Mouse (Mus musculus): ENCODE results near the gene Rnaseh2b.

Rnaseh2b gene

DNA sequence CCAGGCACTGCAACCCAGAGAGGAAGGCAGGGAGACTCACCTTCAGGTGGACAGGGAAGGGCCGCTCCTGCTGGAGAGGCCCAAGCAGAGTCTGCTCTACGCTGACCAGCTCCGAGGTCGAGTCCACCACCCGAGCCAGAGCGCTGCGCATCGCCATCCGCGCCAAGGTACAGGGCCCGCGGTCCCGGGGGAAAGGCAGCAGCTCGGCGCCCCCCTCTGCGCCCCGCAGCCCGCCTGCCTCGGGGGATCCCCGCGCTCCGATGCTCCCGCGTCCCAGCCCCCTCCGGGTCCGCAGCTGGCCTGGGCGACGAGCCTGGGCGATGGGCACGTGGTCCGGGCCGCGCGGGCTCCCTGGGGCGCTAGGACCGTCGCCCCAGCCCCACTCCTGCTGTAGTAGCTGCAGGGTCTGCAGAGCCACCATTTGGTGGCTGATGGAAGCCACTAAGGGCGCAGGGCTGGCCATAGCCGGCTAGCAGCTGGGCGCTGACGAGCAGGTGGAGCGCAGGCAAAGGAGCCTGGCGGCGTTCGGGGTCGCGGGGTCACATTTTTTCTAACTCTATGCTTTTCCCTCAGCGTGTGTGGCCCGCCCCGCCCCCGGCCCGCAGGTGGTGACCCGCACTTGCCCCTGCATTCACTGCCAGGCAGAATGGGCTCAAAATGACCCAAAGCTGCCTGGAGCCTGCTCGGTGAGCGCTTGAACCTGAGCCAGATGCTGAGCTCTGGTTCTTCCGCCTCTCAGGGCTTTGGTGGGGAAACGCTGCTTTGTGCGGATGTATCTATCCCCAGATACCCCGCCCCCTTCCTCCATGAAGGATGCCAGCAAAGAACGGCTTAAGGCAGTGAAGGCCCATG lies at the start of gene Rnaseh2b, which contains the start of gene Dleu7:
TSS of gene Rnaseh2b (plus strand) at position 102 of the 852 bp plus-strand sequence.
TSS of gene Dleu7 (minus strand) at position 560 of the 852 bp plus-strand sequence.
- no peak for DNase-seq (ENCODE audit: low read depth, low spot score)

GRCm38 (mm10) chr14:62243530-62243929 lies 48.9 kb upstream of the Rnaseh2b start:
- no peak for DNase-seq (ENCODE audit: low read depth, low spot score)

- no peak for DNase-seq (ENCODE audit: low read depth, low spot score)
These were observed 46.8 kb upstream of the Rnaseh2b start for GRCm38 (mm10) chr14:62245557-62245956.

DNA sequence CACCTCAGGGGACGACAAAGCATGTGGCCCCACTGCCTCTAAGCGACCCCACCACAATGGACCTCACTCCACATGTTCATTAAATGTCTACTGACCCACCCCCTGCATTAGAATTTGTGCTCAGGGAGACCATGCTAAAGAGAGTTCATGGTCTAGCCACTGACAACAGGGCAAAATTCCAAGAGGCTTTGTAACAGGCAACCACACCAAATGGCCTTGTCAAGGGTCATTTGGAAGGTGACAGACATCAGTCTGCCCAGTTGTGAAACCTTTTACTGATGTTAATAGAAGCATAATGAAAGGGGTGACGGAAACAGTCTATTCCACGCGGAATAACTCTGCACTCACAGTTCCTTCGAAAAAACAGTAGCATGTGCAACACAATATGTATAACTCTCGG lies 44.0 kb upstream of the Rnaseh2b start:
- DNase-seq (ENCODE audit: low read depth, low spot score), result no peak

DNA sequence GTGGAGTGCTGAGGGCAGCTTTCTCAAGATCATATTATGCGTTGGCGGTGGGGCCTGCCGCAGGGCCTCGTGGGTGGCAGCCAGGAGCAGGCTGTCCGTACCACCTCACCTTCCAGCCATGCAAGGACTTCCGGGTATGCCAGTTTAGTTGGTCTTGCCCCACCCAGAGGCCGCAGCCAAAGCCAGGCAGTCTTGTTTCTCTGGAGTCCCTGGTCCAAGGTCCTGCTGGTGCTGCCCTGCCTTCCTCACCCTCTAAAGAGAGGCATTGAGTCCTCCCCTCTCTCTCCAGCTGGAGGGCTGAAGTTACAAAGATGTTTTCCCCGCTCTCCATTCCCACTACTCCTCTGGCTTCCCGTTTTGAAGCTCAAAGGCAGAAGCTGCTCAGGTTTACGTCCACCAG lies 43.6 kb upstream of the Rnaseh2b start:
- no peak for DNase-seq (ENCODE audit: low read depth, low spot score)

- DNase-seq (ENCODE audit: low read depth, low spot score), result no peak
These were observed 43.1 kb upstream of the Rnaseh2b start for GRCm38 (mm10) chr14:62249251-62249650.

DNA sequence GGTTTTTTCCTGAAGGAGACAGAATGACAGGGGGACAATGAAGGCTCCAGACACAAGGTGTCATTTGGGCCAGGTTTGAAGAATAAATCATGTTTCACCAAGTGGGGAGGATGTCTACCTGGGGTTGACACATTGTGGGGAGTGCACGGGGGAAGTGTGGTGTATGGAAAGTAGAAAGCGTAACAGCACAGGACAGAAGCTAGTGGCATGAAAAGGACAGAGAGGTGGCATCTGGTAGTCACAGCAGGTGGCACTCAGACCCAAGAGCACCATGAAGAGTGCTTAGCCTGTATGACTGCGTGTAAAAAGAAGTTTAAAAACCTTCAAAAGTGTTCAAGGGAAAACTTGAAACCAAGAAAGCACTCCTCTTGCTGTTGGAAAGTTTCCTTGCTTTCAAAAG lies 42.3 kb upstream of the Rnaseh2b start:
- no peak for DNase-seq (ENCODE audit: low read depth, low spot score)

DNA sequence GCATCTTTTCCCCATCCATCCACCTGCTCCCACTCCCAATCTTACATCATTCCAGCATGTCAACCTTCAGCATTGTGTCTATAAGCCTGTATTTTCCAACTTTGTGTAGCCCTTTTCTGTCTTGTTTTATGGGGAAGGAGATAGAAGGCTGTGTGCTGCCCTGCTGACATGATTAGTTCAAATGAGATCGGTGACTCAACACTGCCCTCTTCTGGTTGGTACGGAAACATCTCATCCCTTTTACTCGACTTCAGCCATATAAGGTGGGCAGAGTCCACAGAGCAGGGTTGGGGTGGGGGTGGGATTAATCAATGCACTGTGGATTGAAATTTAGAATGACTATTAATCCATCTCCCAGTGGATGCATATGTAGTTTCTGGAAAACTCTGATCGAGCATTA lies 40.4 kb upstream of the Rnaseh2b start:
- DNase-seq (ENCODE audit: low read depth, low spot score), result peak; percentile 67

DNA sequence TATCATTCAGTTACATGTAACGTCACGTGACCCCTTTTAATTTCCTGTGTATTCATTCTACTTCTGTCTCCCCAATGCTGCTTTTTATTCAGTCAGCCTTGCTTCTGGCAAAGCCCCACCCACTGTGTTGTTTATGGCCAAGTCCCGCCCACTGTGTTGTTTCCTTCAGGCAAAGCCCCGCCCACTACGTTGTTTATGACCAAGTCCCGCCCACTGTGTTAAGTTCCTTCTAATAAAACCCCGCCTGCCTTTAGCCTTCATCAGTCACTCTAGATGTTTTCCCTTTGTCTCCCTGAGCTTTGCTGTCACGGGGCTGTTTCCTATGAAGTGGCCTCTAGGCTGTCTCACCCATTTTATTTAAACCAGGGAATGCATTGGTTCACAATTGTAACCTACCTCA lies 38.0 kb upstream of the Rnaseh2b start:
- DNase-seq (ENCODE audit: low read depth, low spot score), result no peak

- DNase-seq (ENCODE audit: low read depth, low spot score), result no peak
These were observed 36.3 kb upstream of the Rnaseh2b start for GRCm38 (mm10) chr14:62256066-62256465.

- no peak for DNase-seq (ENCODE audit: low read depth, low spot score)
These were observed 34.3 kb upstream of the Rnaseh2b start for GRCm38 (mm10) chr14:62258125-62258524.

DNA sequence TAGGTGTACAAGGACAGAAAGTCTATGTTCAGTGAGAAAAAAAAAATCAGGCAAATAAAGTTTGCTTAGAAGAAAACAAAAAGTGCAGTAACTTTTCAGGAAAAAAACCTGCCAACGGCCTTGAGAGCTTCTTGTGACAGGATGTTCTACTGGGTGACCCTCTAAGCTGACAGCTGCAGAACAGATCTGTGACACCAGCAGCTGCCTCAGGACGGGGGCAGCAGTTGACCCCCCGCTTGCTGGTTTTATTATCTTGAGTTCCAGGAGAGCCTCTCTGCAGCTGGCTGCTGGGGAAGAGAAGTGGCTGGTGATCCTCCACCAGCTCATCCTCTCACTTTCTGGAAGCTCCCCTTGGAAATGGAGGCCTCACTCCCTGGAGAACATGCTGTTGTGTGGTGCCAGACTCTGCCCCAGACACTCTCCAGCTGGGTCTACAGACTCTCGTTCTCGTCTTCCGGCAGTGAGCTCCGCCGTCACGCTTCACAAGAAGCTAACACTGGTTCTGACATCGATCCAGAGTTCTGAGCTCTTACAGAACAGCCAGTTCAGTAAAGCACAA lies 33.3 kb upstream of the Rnaseh2b start:
- no peak for DNase-seq (ENCODE audit: low read depth, low spot score)

DNA sequence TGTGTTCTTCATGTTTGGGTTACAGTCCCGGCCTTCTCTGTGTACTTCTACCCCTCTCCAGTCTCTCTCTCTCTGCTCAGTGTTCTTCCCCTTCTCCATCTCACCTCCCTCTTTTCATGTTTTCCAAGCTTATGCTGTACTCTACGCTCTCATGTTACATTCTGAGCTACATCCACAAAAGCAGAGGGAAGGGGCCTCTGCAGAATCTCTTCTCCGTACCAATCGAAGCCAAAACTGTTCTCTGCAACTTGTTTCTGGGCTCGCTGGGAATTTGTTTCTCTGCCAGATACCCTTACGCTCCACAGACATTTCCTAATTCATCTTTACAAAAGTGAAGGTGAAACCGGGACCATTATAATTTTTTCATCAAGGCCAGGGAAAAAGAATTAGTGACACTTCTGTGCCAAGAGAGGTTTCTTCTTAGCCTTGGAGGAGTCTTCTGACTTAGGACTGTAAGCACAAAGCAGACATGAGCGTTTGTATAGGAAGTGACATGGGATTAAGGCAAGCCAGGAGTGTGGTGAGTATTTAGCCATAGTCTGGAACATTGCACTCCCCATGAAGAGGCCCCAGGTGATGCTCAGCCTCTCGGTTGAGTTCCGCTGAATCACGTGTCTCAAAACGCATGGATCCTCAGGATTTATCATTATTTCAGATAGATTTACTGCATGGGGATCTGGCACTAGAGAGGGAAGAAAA lies 21.5 kb upstream of the Rnaseh2b start:
- no peak for DNase-seq (ENCODE audit: low read depth, low spot score)

GRCm38 (mm10) chr14:62273604-62274003 lies 18.8 kb upstream of the Rnaseh2b start:
- no peak for DNase-seq (ENCODE audit: low read depth, low spot score)

DNA sequence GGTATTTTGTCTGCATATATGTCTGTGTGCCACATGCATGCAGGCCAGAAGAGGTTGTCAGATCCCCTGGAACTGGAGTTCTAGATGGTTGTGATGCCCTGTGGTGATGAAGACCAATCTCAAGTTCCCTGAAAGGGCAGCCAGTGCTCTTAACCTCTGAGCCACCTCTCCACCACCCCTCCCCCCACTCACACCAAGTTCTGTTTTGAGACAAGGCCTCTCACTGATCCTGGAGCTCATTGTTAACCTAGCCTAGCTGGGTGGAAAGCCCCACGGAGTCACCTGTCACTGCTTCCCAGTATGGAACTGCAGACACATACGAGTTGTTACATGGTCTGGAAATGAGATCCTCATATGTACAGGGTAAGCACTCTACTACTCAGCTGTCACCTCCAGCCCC lies 9.4 kb upstream of the Rnaseh2b start:
- DNase-seq (ENCODE audit: low read depth, low spot score), result no peak

DNA sequence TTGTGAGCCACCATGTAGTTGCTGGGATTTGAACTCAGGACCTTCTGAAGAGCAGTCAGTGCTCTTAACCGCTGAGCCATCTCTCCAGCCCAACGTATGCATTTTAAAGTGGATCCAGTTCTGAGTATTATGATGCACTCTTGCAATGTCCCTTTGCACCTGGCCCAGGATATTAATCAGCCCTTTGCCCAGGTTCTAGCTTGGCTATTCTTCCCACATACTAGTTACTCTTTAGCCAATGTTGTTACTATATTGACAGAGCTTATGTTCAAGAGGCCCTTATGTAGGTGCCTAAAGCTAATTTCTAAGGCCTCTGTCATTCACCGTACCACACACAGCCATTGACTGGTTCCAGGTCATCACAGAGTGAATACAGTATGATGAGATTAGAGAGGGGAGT lies 3.7 kb upstream of the Rnaseh2b start:
- DNase-seq (ENCODE audit: low read depth, low spot score), result no peak

- no peak for DNase-seq (ENCODE audit: low read depth, low spot score)
These were observed 892 bp upstream of the Rnaseh2b start for GRCm38 (mm10) chr14:62291406-62291987.

DNA sequence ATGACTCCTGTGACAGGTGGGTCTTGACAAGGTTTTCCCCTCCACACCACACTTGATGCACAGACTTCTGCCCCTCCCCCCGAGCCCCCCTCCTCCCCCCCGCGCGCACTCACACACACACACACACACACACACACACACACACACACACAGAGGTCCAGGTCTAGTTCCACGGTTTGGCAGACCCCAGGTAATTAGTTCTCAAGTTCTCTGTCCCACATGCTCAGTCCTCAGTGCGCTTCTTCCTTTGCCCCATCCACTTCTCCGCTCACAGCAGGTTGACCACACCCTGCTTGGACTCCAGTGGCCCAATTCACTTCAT lies 262 bp upstream of the Rnaseh2b start:
- DNase-seq (ENCODE audit: low read depth, low spot score), result no peak

DNA sequence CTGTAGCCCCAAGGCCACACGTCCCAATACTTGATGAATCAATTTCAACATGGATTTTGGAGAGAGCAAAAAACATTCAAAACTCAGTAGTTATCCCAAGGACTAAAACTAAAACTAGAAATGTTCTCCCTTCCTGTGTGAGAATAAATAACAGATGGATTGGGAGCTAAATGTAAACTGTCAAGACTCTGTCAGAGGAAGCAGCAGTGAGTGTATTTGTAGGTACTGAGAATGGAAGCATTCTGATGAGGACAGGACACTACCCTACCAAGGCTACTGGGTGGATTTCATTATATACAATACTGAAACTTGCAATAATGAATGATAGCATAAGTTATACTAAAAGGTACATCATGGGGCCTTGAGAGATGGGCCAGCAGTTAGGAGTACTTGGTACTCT lies 6.4 kb downstream of the Rnaseh2b start:
- DNase-seq (ENCODE audit: low read depth, low spot score), result no peak

DNA sequence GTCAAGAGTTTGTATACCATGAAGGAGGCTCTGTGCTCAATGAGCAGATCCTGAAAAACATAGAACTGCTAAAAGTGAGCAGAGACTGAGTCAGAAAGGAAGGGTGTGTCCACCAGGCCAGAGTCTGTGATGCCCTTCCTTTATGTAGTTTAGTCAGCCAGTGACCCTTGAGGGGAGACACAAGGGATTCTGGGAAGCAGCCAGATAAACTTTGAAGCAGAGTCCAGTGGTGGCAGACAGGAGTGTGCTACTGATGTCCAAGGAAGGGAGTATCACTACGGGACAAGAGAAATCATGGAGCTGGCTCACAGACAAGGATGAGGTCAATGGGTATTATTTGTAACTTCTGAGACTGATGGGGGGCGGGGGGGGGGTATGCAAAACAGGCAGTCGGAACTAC lies 7.6 kb downstream of the Rnaseh2b start:
- no peak for DNase-seq (ENCODE audit: low read depth, low spot score)

DNA sequence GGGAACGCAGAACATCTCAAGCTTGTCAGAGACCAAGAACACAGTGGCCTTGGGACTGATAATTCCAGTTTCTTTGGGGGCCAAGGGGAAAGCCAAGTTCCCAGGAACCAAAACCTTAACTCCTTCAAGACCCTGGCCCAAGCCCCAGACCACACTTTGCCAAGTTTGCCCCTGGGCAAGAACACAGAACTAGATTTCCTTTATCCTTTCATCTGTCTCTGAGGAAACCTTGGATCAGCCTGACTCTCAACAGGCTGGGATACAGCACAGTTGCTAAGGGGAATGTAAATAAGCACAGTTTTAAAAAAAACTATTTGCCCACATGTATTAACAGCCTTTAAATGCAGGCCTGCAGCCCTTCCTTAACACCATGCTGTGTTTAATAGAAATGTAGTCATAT lies 15.2 kb downstream of the Rnaseh2b start:
- DNase-seq (ENCODE audit: low read depth, low spot score), result no peak

DNA sequence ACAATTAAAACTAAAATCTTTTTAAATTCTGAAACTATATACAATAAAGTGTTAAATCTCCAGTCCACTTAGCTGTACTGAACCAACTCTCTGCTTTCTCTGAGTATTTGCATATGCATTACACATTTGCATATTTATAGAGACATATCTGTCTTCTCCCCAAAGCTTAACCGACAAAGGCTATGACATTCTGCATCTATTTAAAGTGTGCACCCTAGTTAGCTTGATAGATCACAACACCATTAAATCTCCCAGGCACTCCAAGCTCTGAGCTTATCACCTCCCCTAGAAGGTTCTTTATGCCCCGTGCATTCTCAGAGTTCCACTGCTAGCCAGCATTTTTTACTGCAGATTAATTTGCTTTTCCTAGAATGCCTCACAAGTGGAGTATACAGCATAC lies 16.6 kb downstream of the Rnaseh2b start:
- no peak for DNase-seq (ENCODE audit: low read depth, low spot score)

All from retina, adult 2 months (tissue).